Mouse (Mus musculus) liver, adult 2 months (tissue): ENCODE measurements at regions not wholly inside any gene's neighbourhood (a gene's known extent, or its start where the extent isn't known, plus 50 kb on each side); places are given as distances from the start of the nearest gene placed in this dataset.

Source experiments
- CTCF ChIP-seq: fragments of 200-500 bp; IDR thresholded peaks from 2 replicates; pipeline ENCODE4 v1.5.1; 2011; ENCODE audit warnings: low read depth, low read length, control low read depth
- POLR2A ChIP-seq: fragments of 200-500 bp; IDR thresholded peaks from 2 replicates; pipeline ENCODE4 v1.6.1; 2011; ENCODE audit warnings: low read length, control low read depth; ENCODE audit not compliant: insufficient read depth; ENCODE audit errors: extremely low read depth

DNA sequence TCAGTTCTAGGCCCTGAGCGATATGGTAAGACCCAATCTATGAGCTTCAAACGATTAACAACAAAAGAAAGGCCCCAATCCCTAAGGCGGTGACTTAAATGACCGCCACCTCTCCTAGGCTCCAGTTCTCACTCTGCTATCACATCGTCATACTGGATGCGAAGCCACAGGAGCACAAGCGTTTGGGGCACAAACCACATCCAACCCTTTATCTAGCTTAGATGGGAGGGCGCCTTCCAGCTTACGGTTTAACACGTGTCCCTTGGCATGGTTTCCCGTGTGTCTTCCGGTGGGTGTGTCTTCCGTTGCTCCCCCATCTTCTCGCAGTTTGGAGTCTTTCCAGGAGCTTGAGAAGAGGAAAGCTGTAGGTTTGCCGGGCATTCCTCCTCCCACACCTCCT lies 92.4 kb downstream of the Fam43a start:
- no peak for TF ChIP-seq CTCF
- TF ChIP-seq POLR2A: no peak
